Mouse (Mus musculus) left cerebral cortex, adult 11 months (tissue): Measurements from ENCODE around the gene 4930438A08Rik.
"Not testable (repeated sequence)": the region's sequence is repeated elsewhere in the genome, so short reads cannot be mapped to it uniquely, and the experiment has no call there.

Source experiments
- DNase-seq: peaks from one replicate; pipeline ENCODE4 v3.0.0; 2022; ENCODE audit warnings: low spot score

4930438A08Rik gene

GRCm38 (mm10) chr11:58282518-58282917 is 7.9 kb downstream of the 4930438A08Rik start:
- DNase-seq, result no peak

- no peak for DNase-seq
Measured at GRCm38 (mm10) chr11:58289992-58290682, 15.5 kb downstream of the 4930438A08Rik start.

DNA sequence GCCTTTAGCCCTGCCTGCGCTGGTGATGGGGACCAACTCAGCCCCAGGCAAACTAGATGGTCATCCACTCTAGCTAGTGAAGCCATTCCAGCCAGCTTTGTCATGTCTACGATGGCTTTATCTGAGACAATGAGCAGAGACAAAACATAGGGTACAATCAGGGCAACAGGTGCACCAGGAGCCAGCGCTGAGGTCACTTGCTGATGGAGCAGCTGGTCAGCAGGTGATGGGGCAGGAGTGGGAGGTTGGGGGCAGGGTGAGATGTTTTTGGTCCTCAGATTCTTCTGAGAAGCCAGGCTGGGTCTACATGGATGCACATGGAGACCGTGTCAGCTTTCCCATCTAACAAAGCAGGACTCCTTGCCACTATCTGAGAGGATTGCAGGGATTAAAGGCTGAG is 16.2 kb downstream of the 4930438A08Rik start:
- no peak for DNase-seq

- no peak for DNase-seq
Measured at GRCm38 (mm10) chr11:58292791-58293190, 18.2 kb downstream of the 4930438A08Rik start.

DNA sequence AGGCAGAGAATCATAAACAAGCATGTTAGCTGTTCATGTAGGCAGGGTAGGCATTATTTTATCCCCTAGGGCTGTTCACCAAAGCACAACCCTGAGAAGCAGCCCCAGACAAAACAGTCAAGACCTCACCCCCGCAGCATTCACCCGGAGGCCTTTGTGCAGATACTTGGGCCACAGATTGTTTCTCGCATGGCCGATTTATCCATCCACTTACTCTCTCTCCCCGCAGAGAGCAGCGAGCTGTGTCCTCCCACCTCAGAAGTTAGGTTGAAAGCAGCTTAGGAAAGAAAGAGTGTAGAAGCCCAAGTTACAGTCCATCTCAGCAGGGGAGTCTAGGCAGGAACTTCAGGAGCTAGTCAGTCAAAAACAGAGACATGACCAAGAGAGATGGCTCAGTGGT is 22.8 kb downstream of the 4930438A08Rik start:
- DNase-seq, result no peak

GRCm38 (mm10) chr11:58301057-58301456 is 26.5 kb downstream of the 4930438A08Rik start:
- DNase-seq, result peak; percentile 66

- DNase-seq, result peak; percentile 96
Measured at GRCm38 (mm10) chr11:58301837-58302754, 27.5 kb downstream of the 4930438A08Rik start.

- no peak for DNase-seq
Measured at GRCm38 (mm10) chr11:58302774-58303445, 28.3 kb downstream of the 4930438A08Rik start.

GRCm38 (mm10) chr11:58303594-58303993 is 29.0 kb downstream of the 4930438A08Rik start:
- no peak for DNase-seq

GRCm38 (mm10) chr11:58305299-58305698 is 30.7 kb downstream of the 4930438A08Rik start:
- not testable (repeated sequence) for DNase-seq

GRCm38 (mm10) chr11:58306860-58307308 is 32.3 kb downstream of the 4930438A08Rik start, which contains the start of gene Zfp692:
Gene Zfp692 (plus strand): TSS chr11:58307069.
- DNase-seq, result peak; percentile 94

- no peak for DNase-seq
Measured at GRCm38 (mm10) chr11:58307411-58308080, 32.9 kb downstream of the 4930438A08Rik start.

DNA sequence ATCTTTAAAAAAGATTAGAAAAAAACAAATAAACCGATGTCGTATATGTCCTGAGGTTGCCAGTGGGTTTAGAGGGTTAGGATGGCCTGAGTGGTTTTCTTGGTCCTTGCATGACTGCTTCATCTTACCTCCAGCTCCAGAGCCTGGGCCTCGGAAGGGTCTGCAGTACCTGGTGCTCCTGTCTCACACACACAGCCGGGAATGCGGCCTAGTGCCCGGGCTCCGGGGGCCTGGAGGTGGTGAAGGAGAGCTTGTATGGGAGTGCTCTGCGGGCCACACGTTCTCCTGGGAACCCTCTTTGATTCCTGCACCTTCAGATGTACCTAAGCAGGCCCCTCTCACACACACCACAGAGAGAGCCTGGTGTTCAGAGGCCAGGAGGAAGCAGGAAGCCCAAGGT is 34.1 kb downstream of the 4930438A08Rik start:
- DNase-seq, result no peak

DNA sequence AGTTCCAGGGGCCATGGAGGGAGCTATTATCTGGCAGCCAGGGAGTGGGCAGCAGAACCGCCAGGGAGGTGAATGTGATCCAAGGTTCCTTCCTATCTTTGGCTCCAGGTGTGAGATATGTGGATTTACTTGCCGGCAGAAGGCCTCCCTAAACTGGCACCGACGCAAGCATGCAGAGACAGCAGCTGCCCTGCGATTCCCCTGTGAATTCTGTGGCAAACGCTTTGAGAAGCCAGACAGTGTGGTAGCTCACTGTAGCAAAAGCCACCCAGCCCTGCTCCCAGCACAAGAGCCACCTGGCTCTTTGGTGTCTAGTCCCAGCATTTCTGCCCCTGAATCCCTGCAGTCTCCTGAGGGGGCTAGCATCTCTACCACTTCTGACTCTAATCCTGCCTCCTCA is 39.5 kb downstream of the 4930438A08Rik start:
- DNase-seq, result no peak

GRCm38 (mm10) chr11:58315536-58316168 is 41.1 kb downstream of the 4930438A08Rik start:
- no peak for DNase-seq

DNA sequence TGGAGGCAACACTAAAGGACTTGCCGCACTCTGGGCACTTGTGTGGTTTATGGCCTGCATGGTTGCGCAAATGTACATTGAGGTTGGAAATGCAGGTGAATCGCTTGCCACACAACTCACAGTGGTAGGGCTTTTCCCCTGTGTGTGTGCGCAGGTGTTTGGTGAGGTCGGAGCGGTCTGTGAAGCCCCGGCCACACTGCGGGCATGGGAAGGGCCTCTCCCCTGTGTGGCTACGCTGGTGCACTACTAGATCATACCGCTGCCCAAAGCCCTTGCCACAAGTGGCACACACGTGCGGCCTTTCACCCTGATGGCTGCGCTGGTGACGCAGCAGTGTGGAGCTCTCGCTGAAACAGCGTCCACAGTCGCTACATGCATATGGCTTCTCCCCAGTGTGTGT is 41.7 kb downstream of the 4930438A08Rik start:
- DNase-seq, result no peak

GRCm38 (mm10) chr11:58316768-58317390 is 42.3 kb downstream of the 4930438A08Rik start:
- DNase-seq, result no peak

GRCm38 (mm10) chr11:58322824-58323569 is 48.4 kb downstream of the 4930438A08Rik start:
- DNase-seq, result peak; percentile 93

- no peak for DNase-seq
Measured at GRCm38 (mm10) chr11:58323570-58324340, 49.2 kb downstream of the 4930438A08Rik start.
